Mouse (Mus musculus) midbrain, embryonic 11.5 days (tissue): ENCODE results near the gene Faim2. TPM values are rescaled to one million over a fixed set of nuclear protein-coding genes. Genes with fewer than 3 reads are reported as not detected.

ENCODE experiments used
- ATAC-seq: fragments of 200-750 bp; cut with Nextera tagmentation; 2 replicates; pipeline ENCODE4 v1.8.0; 2017; ENCODE audit warnings: moderate TSS enrichment, moderate library complexity; ENCODE audit not compliant: low FRiP score
- DNase-seq: peaks from one replicate; pipeline ENCODE4 v3.0.0; 2015; ENCODE audit warnings: low spot score; ENCODE audit errors: missing footprints
- H3K27ac ChIP-seq: fragments of 300-500 bp; sonication (generic); 2 replicates; pipeline ENCODE4 v1.5.1; 2014; ENCODE audit warnings: low read depth, low read length
- H3K27me3 ChIP-seq: fragments of 300-500 bp; sonication (generic); 2 replicates; pipeline ENCODE4 v1.6.1; 2014; ENCODE audit warnings: mild to moderate bottlenecking, low read length, moderate library complexity, mixed read lengths; ENCODE audit not compliant: control insufficient read depth, insufficient read depth
- H3K36me3 ChIP-seq: fragments of 300-500 bp; sonication (generic); 2 replicates; pipeline ENCODE4 v1.6.1; 2014; ENCODE audit warnings: mild to moderate bottlenecking, low read length, moderate library complexity, mixed read lengths; ENCODE audit not compliant: control insufficient read depth, insufficient read depth
- H3K4me1 ChIP-seq: fragments of 300-500 bp; sonication (generic); 2 replicates; pipeline ENCODE4 v1.6.1; 2014; ENCODE audit warnings: low read length; ENCODE audit not compliant: control insufficient read depth, insufficient read depth
- H3K4me2 ChIP-seq: fragments of 300-500 bp; sonication (generic); 2 replicates; pipeline ENCODE4 v1.6.1; 2014; ENCODE audit warnings: mild to moderate bottlenecking, moderate library complexity
- H3K4me3 ChIP-seq: fragments of 300-500 bp; sonication (generic); 2 replicates; pipeline ENCODE4 v1.5.1; 2014; ENCODE audit warnings: low read depth, low read length
- H3K9ac ChIP-seq: fragments of 300-500 bp; sonication (generic); 2 replicates; pipeline ENCODE4 v1.6.1; 2014; ENCODE audit warnings: low read length
- H3K9me3 ChIP-seq: fragments of 300-500 bp; sonication (generic); 2 replicates; pipeline ENCODE4 v1.6.1; 2016; ENCODE audit warnings: low read length; ENCODE audit not compliant: control insufficient read depth
- WGBS: fragments of 180-500 bp; shearing (Covaris S2); extraction: QIAGEN DNeasy Blood & Tissue Kit; methylation state at CpG from one replicate; pipeline ENCODE4 v1.1.7; 2014; 5-methylcytosine and 5-hydroxymethylcytosine counted together
- polyA plus RNA-seq: library from polyadenylated mRNA; unstranded; fragments of >200 nt; fragmentation: Nextera tagmentation; extraction: Ambion mirVana; gene quantifications from 2 replicates; pipeline ENCODE4 v1.2.1, GENCODE M21; 2014

The Faim2 gene
- polyA plus RNA-seq, 1 experiment from 2014 or later = 0.81 TPM

GRCm38 (mm10) chr15:99449131-99449750 is 78.7 kb downstream of the Faim2 start:
- 85% methylated on average over 9 of the region's 9 CpGs for WGBS
- Histone ChIP-seq H3K27me3 (no peaks in the 10 kb centered on the region), H3K9me3 (no peaks in the 10 kb centered on the region), H3K36me3 (no peaks in the 10 kb centered on the region), H3K4me3 (no peak overlapping the region), H3K27ac (no peak overlapping the region), H3K4me2 (no peak overlapping the region), H3K9ac (no peak overlapping the region), H3K4me1 (peaks cover 3% of the 10 kb centered on the region; the same call in 1 of the 2 replicates)
- DNase-seq (no peak), ATAC-seq (no peak)

Other genes starting within 250 kb of the Faim2 start
- 41.5 and 41.6 TPM in 2 replicates for gene Prpf40b, start 233.1 kb downstream of the Faim2 start, polyA plus RNA-seq
- gene Fam186b, start 232.3 kb downstream of the Faim2 start, polyA plus RNA-seq = 0.19 TPM in 1 of 2 replicates, not detected in the other
- 8.6 and 8.9 TPM in 2 replicates for gene Fmnl3, start 157.7 kb downstream of the Faim2 start, polyA plus RNA-seq
- gene Tmbim6, start 135.3 kb downstream of the Faim2 start, polyA plus RNA-seq = 228 and 248 TPM in 2 replicates
- 8.0 and 9.4 TPM in 2 replicates for gene Nckap5l, start 70.4 kb downstream of the Faim2 start, polyA plus RNA-seq
- gene Bcdin3d, start 53.4 kb downstream of the Faim2 start, polyA plus RNA-seq = 19.5 and 19.7 TPM in 2 replicates
- gene Aqp2, start 50.9 kb upstream of the Faim2 start, polyA plus RNA-seq = not detected in 2 replicates
- gene Aqp5, start 62.6 kb upstream of the Faim2 start, polyA plus RNA-seq = 0.37 and 0.38 TPM in 2 replicates
- gene Aqp6, start 73.2 kb upstream of the Faim2 start, polyA plus RNA-seq = 0.11 and 0.22 TPM in 2 replicates
- 214 and 230 TPM in 2 replicates for gene Racgap1, start 123.5 kb upstream of the Faim2 start, polyA plus RNA-seq
- 10.5 and 11.4 TPM in 2 replicates for gene Asic1, start 142.2 kb upstream of the Faim2 start, polyA plus RNA-seq
- 111 and 113 TPM in 2 replicates for gene Smarcd1, start 174.0 kb upstream of the Faim2 start, polyA plus RNA-seq
- gene Gm17349, start 177.3 kb upstream of the Faim2 start, polyA plus RNA-seq = not detected in 2 replicates
- gene Gpd1, start 189.3 kb upstream of the Faim2 start, polyA plus RNA-seq = 0.14 and 0.18 TPM in 2 replicates
- 135 and 140 TPM in 2 replicates for gene Cox14, start 197.5 kb upstream of the Faim2 start, polyA plus RNA-seq
- 57.8 and 59.6 TPM in 2 replicates for gene Cers5, start 244.7 kb upstream of the Faim2 start, polyA plus RNA-seq